Mouse (Mus musculus): ENCODE data around the gene Trappc6a. TPM values are rescaled to one million over a fixed set of nuclear protein-coding genes. Genes with fewer than 3 reads are reported as not detected.
A peak's percentile ranks its signal among the peaks of the same experiment; 100 is the strongest.
"Not testable (repeated sequence)": the region's sequence is repeated elsewhere in the genome, so short reads cannot be mapped to it uniquely, and the experiment has no call there.

Gene Trappc6a
- total RNA-seq, 2 experiments from 2014 or later: 19.8 to 21.5 TPM

- DNase-seq: no peak
Observed at GRCm38 (mm10) chr7:19489525-19489924, 18.7 kb upstream of the Trappc6a start.

GRCm38 (mm10) chr7:19491731-19492130 is 16.5 kb upstream of the Trappc6a start:
- no peak for DNase-seq

GRCm38 (mm10) chr7:19494751-19495474 is 13.3 kb upstream of the Trappc6a start:
- DNase-seq: no peak

- DNase-seq: no peak
Observed at GRCm38 (mm10) chr7:19495521-19496213, 12.5 kb upstream of the Trappc6a start.

GRCm38 (mm10) chr7:19496214-19496555 is 12.0 kb upstream of the Trappc6a start:
- no peak for DNase-seq

- DNase-seq: no peak
Observed at GRCm38 (mm10) chr7:19498326-19498725, 9.9 kb upstream of the Trappc6a start.

GRCm38 (mm10) chr7:19500420-19501363 is 7.5 kb upstream of the Trappc6a start:
- DNase-seq: no peak

DNA sequence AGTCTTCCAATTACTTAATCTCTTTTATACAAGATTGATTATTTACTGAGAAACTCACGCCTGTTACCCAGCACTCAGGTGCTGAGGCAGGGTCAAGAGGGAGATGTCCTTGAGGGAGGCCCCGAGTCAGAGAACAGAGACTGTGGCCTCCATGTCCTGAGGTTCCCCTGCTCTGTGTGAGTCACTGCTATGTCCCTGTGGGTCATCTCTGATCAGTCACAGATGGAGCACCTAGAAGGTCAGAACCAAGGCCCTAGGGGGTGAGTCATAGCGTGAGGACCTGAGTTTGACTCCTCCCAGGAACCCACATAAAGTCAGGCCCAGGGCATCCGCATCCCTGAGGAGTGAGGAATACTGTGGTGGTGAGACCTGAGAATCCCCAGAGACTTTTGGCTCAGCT is 6.5 kb upstream of the Trappc6a start:
- no peak for DNase-seq

DNA sequence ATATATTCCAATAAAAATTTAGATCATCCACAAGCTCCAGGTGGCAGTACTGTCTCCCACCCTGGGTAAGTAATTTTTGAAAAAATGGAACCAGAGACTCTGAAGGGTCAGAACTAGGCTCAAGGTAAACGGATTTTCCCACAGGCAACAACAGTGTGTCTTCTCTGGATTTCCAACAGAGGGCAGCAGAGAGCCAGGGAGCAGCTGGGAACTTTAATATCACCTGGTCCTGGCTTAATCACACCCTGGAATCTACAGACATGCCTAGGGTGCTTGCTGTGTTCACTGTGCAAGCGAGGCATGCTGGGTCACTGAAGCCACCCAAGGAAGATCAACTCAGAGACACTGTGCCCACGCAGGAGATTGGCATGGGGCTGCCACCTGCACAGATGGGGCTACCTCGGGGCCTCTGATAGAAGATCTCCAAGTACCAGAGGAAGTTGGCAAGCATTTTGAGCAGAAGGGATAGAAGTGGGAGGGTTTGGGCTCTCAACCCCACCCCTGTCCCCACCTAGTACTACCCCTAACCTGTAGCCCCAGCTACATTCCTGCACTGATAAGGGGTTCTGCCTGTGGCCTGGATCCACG is 4.6 kb upstream of the Trappc6a start:
- no peak for DNase-seq

GRCm38 (mm10) chr7:19506326-19506725 is 1.9 kb upstream of the Trappc6a start:
- DNase-seq: no peak

DNA sequence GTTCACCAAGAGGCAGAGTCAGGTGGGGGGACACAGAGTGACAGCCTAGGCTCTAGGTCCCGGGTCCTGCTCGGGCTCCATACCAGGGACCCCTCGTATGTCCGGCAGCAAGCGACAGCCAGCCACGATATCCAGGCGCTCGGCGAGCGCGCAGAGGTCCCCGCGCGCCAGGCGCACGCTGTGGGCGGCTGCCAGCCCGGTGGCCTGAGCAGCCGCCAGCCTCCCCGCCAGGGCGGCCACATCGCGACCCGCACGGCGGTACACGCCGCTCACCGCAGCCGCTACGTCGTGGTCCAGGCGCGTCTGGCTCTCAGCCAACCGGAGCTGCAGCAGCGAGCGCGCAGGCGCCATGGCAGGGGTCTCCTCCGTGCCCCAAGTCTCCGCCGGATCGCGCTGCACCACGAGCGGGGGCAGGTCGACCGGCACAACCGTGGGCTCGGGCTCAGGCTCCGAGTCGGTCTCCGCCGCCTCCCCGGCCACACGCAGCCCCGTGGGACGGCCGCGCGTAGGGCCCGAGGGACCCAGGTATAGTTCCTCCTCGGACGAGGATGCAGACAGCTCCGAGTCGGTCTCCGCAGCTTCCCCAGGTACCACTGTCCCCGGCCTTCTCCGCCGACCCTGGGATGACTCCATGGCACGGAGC is 1.1 kb upstream of the Trappc6a start:
- DNase-seq: no peak

DNA sequence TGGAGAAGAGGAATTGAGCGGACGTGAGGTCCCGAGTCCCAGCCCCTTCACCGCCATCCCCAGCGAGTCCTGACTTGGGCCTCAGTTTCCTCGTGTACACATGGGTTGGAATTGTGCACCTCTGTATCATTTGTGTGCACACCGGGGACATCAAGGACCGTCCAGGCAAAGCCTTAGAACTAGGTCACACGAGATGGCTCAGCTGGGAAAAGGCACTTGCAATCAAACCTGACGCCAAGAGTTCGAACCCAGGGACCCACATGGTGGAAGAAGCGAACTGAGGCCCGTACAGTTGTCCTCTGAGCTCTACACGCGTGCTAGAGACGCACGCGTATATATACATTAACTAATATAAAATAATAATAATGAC is 598 bp upstream of the Trappc6a start:
- DNase-seq: no peak

GRCm38 (mm10) chr7:19508924-19509568 is 851 bp downstream of the Trappc6a start:
- DNase-seq: no peak

DNA sequence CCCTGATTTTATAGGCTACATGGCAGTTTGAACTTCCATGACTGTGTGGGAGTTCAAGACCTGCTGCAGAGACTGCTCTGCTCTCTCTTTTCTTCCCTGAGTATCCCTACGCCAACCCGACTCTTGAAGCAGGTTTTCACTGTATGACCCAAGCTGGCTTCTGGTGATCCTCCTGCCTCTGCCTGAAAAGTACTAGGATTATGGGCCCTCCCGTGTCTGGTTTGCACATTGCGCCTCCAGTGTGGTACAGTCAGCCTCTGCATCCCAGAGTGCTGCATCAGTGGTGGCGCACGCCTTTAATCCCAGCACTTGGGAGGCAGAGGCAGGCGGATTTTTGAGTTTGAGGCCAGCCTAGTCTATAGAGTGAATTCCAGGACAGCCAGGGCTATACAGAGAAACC is 1.6 kb downstream of the Trappc6a start:
- no peak for DNase-seq

DNA sequence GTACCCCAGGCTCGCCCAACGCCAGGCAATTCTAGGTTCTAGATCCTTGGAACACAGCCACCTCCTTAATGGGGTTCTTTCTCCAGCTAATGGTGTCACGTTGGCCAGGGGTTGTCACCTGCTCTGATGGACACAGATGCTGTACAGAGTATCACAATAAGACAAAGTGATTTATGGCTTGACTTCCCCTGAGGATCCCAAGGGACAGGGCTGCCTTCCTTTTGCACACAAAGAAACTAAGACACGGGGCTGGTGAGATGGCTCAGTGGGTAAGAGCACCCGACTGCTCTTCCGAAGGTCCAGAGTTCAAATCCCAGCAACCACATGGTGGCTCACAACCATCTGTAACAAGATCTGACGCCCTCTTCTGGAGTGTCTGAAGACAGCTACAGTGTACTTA is 3.7 kb downstream of the Trappc6a start:
- DNase-seq: not testable (repeated sequence)

DNA sequence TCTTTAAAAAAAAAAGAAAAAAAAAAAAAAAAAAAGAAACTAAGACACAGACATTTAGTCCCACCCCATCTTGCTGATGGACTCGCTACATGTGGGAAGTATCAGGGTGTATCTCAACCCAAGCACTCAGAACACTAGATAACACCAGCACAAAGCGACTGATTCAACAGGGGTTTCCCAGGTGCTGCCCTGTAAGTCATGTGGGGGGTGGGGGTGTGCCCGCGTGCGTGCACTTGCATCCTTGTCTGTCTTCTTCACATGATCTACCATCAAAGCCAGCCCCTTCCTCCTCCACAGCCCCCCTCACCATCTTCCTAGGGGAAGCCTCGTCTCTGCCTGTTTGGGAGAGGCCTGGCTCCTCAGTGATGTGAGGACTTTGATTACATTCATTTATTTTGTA is 4.2 kb downstream of the Trappc6a start:
- DNase-seq: no peak

DNA sequence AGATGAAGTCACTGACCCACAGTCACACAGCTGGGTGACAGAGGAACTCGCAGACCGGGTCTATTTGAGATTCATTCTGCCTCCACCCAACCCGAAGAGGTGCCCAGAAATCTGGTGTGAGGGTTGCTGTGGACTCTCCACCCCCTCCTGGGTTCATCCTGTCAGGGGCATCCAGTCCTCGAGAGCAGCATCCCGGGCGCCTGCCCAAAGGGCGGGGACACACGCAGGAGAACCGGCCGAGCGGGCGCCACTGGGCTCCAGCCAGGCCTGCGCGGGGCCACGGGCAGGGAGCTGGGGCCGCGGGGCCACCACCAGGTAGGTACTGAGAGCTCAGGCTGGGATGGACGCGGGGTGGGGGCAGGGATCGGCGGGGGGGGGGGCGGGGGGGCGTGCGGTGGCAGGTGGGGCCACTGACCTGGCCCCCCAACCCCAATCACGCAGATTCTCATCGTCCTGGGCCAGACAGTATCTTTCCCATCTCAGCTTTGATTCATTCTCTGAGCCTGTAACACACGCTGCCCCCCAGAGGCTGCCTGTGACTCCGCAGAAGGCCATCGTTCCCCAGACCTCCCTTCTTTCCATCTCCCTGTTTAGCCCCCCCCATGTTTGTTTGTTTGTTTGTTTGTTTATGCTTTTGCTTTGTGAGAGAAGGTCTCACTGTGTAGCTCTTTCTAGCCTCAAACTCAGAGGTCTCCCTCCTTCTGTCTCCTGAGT is 9.6 kb downstream of the Trappc6a start, which contains the start of gene Nkpd1:
Gene Nkpd1, plus strand, starts transcription at position 187 of the 714 bp plus-strand sequence.
- DNase-seq: no peak

- DNase-seq: no peak
Observed at GRCm38 (mm10) chr7:19520032-19520431, 11.8 kb downstream of the Trappc6a start.

- DNase-seq: no peak
Observed at GRCm38 (mm10) chr7:19523017-19523756, 15.0 kb downstream of the Trappc6a start.

GRCm38 (mm10) chr7:19523757-19524419 is 15.7 kb downstream of the Trappc6a start:
- DNase-seq: peak; percentile 76 to 77
